Mouse (Mus musculus): ENCODE measurements around the gene Srf. TPM values are rescaled to one million over a fixed set of nuclear protein-coding genes. Genes with fewer than 3 reads are reported as not detected.

Gene Srf
- 33.1 TPM for polyA plus RNA-seq (2017; shearing (Covaris generic))

GRCm38 (mm10) chr17:46555673-46556583 lies at the start of gene Srf:
Gene Srf, minus strand, starts transcription at chr17:46556175.

GRCm38 (mm10) chr17:46545813-46546564 lies 10.0 kb downstream of the Srf start, which contains the start of gene Cul9:
Gene Cul9, minus strand, starts transcription at chr17:46546388.

Other genes starting within 250 kb of the Srf start
- 5.6 TPM for gene Abcc10, start 227.8 kb downstream of the Srf start, polyA plus RNA-seq (2017; shearing (Covaris generic))
- gene Zfp318, start 172.4 kb downstream of the Srf start, polyA plus RNA-seq (2017; shearing (Covaris generic)) = 10.7 TPM
- not detected for gene Crip3, start 127.2 kb downstream of the Srf start, polyA plus RNA-seq (2017; shearing (Covaris generic))
- gene Slc22a7, start 117.7 kb downstream of the Srf start, polyA plus RNA-seq (2017; shearing (Covaris generic)) = not detected
- not detected for gene Ttbk1, start 68.5 kb downstream of the Srf start, polyA plus RNA-seq (2017; shearing (Covaris generic))
- gene Dnph1, start 59.5 kb downstream of the Srf start, polyA plus RNA-seq (2017; shearing (Covaris generic)) = not detected
- 9.0 TPM for gene Cul9, start 9.8 kb downstream of the Srf start, polyA plus RNA-seq (2017; shearing (Covaris generic))
- not detected for gene Ptk7, start 73.3 kb upstream of the Srf start, polyA plus RNA-seq (2017; shearing (Covaris generic))
- gene Klc4, start 89.8 kb upstream of the Srf start, polyA plus RNA-seq (2017; shearing (Covaris generic)) = 21.3 TPM
- 44.7 TPM for gene Mrpl2, start 90.1 kb upstream of the Srf start, polyA plus RNA-seq (2017; shearing (Covaris generic))
- 4.3 TPM for gene Cul7, start 94.2 kb upstream of the Srf start, polyA plus RNA-seq (2017; shearing (Covaris generic))
- 39.7 TPM for gene Rrp36, start 118.2 kb upstream of the Srf start, polyA plus RNA-seq (2017; shearing (Covaris generic))
- gene Mea1, start 122.6 kb upstream of the Srf start, polyA plus RNA-seq (2017; shearing (Covaris generic)) = 64.7 TPM
- gene Klhdc3, start 124.7 kb upstream of the Srf start, polyA plus RNA-seq (2017; shearing (Covaris generic)) = 105 TPM
- 65.1 TPM for gene Ppp2r5d, start 148.9 kb upstream of the Srf start, polyA plus RNA-seq (2017; shearing (Covaris generic))
- gene Pex6, start 155.3 kb upstream of the Srf start, polyA plus RNA-seq (2017; shearing (Covaris generic)) = 33.2 TPM
- 0.66 TPM for gene Gnmt, start 173.0 kb upstream of the Srf start, polyA plus RNA-seq (2017; shearing (Covaris generic))
- gene Cnpy3, start 196.0 kb upstream of the Srf start, polyA plus RNA-seq (2017; shearing (Covaris generic)) = 44.5 TPM
- not detected for gene Ptcra, start 207.5 kb upstream of the Srf start, polyA plus RNA-seq (2017; shearing (Covaris generic))
- 30.2 TPM for gene 2310039H08Rik, start 216.5 kb upstream of the Srf start, polyA plus RNA-seq (2017; shearing (Covaris generic))
- gene Rpl7l1, start 226.5 kb upstream of the Srf start, polyA plus RNA-seq (2017; shearing (Covaris generic)) = 69.8 TPM